Mouse (Mus musculus) liver, embryonic 14.5 days (tissue): Measurements from ENCODE around the gene Spire2. TPM values are rescaled to one million over a fixed set of nuclear protein-coding genes. Genes with fewer than 3 reads are reported as not detected.

ENCODE experiments used
- ATAC-seq: fragments of 200-750 bp; cut with Nextera tagmentation; 2 replicates; pipeline ENCODE4 v1.8.0; 2017; ENCODE audit warnings: moderate number of reproducible peaks, mild to moderate bottlenecking, moderate library complexity; ENCODE audit not compliant: insufficient read depth
- DNase-seq, 3 experiments: peaks; one replicate each; pipeline ENCODE4 v3.0.0-alpha.2; 2012 to 2013; ENCODE audit warnings: low read depth in 3 of 3, low spot score in 3 of 3
- H3K27ac ChIP-seq: fragments of 300-500 bp; sonication (generic); 2 replicates; pipeline ENCODE4 v1.5.1; 2014; ENCODE audit warnings: moderate library complexity, mild to moderate bottlenecking, control low read depth, inconsistent platforms
- H3K27me3 ChIP-seq: fragments of 300-500 bp; sonication (generic); 2 replicates; pipeline ENCODE4 v1.6.1; 2014; ENCODE audit warnings: mild to moderate bottlenecking, low read length, moderate library complexity; ENCODE audit not compliant: control insufficient read depth, insufficient read depth
- H3K36me3 ChIP-seq: fragments of 300-500 bp; sonication (generic); replicated peaks from 2 replicates; pipeline ENCODE4 v1.6.1; 2014; ENCODE audit warnings: low read depth; ENCODE audit not compliant: control insufficient read depth, insufficient read depth
- H3K4me1 ChIP-seq, 2 experiments: fragments of 200-500 bp in 1 of 2; fragments of 300-500 bp in 1 of 2; sonication (generic) in 1 of 2; replicated peaks; 2 replicates each; pipeline ENCODE4 v1.6.1; 2012 to 2014; ENCODE audit warnings: antibody characterized with exemption in 1 of 2, inconsistent platforms in 1 of 2, low read length in 1 of 2; ENCODE audit not compliant: control insufficient read depth in 2 of 2, insufficient read depth in 2 of 2
- H3K4me2 ChIP-seq: fragments of 300-500 bp; sonication (generic); 2 replicates; pipeline ENCODE4 v1.6.1; 2014; ENCODE audit warnings: low read depth, mild to moderate bottlenecking, control low read depth, moderate library complexity
- H3K4me3 ChIP-seq, 2 experiments: fragments of 200-500 bp in 1 of 2; fragments of 300-500 bp in 1 of 2; sonication (generic) in 1 of 2; 2 replicates each; pipeline ENCODE4 v1.5.1; 2012 to 2014; ENCODE audit warnings: low read depth in 2 of 2, low read length in 2 of 2, mild to moderate bottlenecking in 2 of 2, control low read depth in 1 of 2, inconsistent platforms in 1 of 2, moderate library complexity in 1 of 2; ENCODE audit not compliant: insufficient read depth in 1 of 2
- H3K9ac ChIP-seq: fragments of 300-500 bp; sonication (generic); replicated peaks from 2 replicates; pipeline ENCODE4 v1.6.1; 2014; ENCODE audit warnings: mild to moderate bottlenecking, control low read depth, moderate library complexity
- H3K9me3 ChIP-seq: fragments of 300-500 bp; sonication (generic); 2 replicates; pipeline ENCODE4 v1.6.1; 2016; ENCODE audit warnings: low read length, mixed read lengths; ENCODE audit not compliant: control insufficient read depth
- CTCF ChIP-seq: IDR thresholded peaks from 2 replicates; pipeline ENCODE4 v1.5.1; 2016; ENCODE audit warnings: antibody characterized with exemption, low read depth, control low read depth
- EP300 ChIP-seq: IDR thresholded peaks from 2 replicates; pipeline ENCODE4 v1.6.1; 2016; ENCODE audit warnings: antibody characterized with exemption, low read depth
- WGBS: fragments of 180-500 bp; shearing (Covaris S2); extraction: QIAGEN DNeasy Blood & Tissue Kit; methylation state at CpG from one replicate; pipeline ENCODE4 v1.1.7; 2014; ENCODE audit not compliant: insufficient replicate concordance; 5-methylcytosine and 5-hydroxymethylcytosine counted together
- polyA plus RNA-seq, 2 experiments: library from polyadenylated mRNA; depleted of rRNA in 1 of 2; stranded (reverse) in 1 of 2; unstranded in 1 of 2; fragments of >200 nt; fragmentation: Nextera tagmentation in 1 of 2; extraction: Ambion mirVana in 1 of 2; gene quantifications; 2 replicates each; pipeline versions ENCODE4 v1.2.1 to v1.2.3; 2012 to 2014

Spire2 gene
- polyA plus RNA-seq, 2 experiments, result 2.2 to 3.0 TPM

DNA sequence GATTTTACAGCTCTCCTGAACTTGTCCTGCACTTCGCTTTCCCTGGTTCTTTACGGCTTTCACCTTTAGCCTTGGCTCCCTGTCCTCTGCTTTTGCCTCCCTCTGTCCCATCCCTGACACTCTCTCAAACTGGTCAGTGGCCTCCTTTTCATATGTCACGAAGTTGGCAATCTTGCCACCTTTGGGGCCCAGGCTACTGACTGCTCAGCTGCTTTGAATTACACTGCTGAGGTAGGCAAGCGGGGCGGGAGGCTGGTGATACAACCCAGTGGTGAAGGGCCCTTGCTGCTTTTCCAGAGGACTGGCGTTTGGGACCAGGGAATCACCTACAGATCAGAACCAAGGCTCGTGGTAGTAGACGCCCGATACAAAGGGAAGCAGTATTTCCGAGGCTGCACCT lies 43.2 kb downstream of the Spire2 start:
- H3K27ac ChIP-seq, result no peak overlapping the region
- no peak overlapping the region for H3K4me3 ChIP-seq
- no peak overlapping the region for H3K4me2 ChIP-seq
- no peaks in the 10 kb centered on the region for H3K9me3 ChIP-seq
- ATAC-seq (no peak), DNase-seq (no peak)
- H3K4me1 ChIP-seq, result peaks cover 9 to 11% of the 10 kb centered on the region in 2 experiments
- H3K36me3 ChIP-seq, result no peaks in the 10 kb centered on the region; the same call in 1 of the 2 replicates
- H3K27me3 ChIP-seq, result no peaks in the 10 kb centered on the region
- no peak overlapping the region for H3K9ac ChIP-seq
- TF ChIP-seq CTCF, result no peak
- no peak for TF ChIP-seq EP300
- WGBS, result 80% methylated on average over 10 of the region's 10 CpGs

DNA sequence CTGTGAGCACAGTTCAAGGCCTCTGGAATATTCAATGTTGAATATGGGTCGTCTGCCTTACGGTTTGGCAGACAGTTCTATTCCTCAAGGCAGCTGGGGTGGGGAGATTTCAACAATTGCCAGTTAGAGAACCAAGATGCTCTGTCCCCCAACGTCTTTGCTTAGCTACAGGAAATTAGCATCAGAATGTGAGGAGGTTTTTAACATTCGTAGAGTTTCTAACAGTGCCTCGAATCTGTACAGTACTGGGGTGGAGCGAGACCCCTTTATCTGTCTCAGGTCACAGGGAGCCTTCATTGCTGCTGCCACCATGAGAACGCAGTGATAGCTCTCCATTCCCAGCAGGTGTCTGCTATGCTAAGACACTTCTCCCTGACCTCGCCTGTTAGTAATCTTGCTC lies 43.6 kb downstream of the Spire2 start:
- no peak overlapping the region for H3K27ac ChIP-seq
- DNase-seq (no peak), ATAC-seq (no peak)
- no peak overlapping the region for H3K4me2 ChIP-seq
- H3K4me1 ChIP-seq, result peaks cover 9 to 11% of the 10 kb centered on the region in 2 experiments
- TF ChIP-seq CTCF, result no peak
- TF ChIP-seq EP300, result no peak
- WGBS, result 63% methylated on average over 8 of the region's 8 CpGs
- H3K36me3 ChIP-seq, result no peaks in the 10 kb centered on the region; the same call in 1 of the 2 replicates
- H3K9me3 ChIP-seq, result no peaks in the 10 kb centered on the region
- no peak overlapping the region for H3K4me3 ChIP-seq
- no peaks in the 10 kb centered on the region for H3K27me3 ChIP-seq
- H3K9ac ChIP-seq, result no peak overlapping the region

DNA sequence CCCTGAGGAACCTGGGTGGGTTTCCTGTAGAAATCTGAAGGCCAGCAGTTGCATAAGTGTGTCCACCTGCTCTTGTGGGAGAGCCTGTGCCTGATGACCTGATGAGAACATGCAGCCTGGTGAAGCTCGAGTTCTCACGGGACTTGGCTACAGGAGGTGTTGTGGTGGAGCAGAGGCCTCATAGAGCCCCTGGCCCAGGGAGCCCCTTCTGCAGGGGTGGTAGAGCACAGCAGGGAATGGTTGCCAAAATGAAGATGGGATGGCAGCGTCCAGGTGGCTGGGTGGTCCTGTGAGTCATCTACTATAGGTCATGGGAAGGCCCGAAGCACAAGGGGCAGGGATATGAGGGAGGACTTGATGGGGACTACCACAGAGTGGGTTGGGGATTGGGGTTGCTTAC lies 49.2 kb downstream of the Spire2 start:
- TF ChIP-seq CTCF (no peak), EP300 (no peak)
- no peaks in the 10 kb centered on the region for H3K4me1 ChIP-seq
- no peak overlapping the region for H3K9ac ChIP-seq
- H3K36me3 ChIP-seq, result peaks cover 22% of the 10 kb centered on the region
- no peaks in the 10 kb centered on the region for H3K9me3 ChIP-seq
- H3K27me3 ChIP-seq, result no peaks in the 10 kb centered on the region
- DNase-seq (no peak), ATAC-seq (no peak)
- H3K27ac ChIP-seq, result no peak overlapping the region
- no peak overlapping the region for H3K4me2 ChIP-seq
- WGBS, result 77% methylated on average over 4 of the region's 4 CpGs
- no peak overlapping the region for H3K4me3 ChIP-seq

DNA sequence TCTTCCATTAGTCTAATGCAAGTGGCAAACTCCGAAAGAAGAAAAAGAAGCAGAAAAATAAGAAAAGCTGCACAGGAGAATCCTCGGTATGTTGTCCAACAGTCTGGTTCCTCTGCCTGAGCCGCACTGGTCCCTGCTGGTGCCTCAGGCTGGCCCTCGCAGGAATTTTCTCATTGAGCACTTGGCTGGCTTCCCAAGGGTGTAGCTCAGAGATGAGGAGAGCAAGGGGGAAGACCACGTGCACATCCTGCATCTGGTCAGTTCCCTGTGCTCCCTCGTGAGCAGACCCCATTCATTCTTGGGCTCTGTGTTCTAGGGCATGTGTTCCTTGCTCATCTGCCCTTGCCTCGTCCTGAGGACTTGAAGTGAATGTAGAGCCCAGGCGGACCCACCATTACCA lies 50.0 kb downstream of the Spire2 start:
- TF ChIP-seq CTCF (no peak), EP300 (no peak)
- no peaks in the 10 kb centered on the region for H3K9me3 ChIP-seq
- no peak overlapping the region for H3K4me2 ChIP-seq
- no peak for ATAC-seq
- H3K4me1 ChIP-seq, result no peaks in the 10 kb centered on the region
- H3K36me3 ChIP-seq, result peaks cover 25% of the 10 kb centered on the region
- H3K27me3 ChIP-seq, result no peaks in the 10 kb centered on the region
- H3K9ac ChIP-seq, result no peak overlapping the region
- no peak for DNase-seq
- no peak overlapping the region for H3K4me3 ChIP-seq
- 81% methylated on average over 8 of the region's 8 CpGs for WGBS
- no peak overlapping the region for H3K27ac ChIP-seq

DNA sequence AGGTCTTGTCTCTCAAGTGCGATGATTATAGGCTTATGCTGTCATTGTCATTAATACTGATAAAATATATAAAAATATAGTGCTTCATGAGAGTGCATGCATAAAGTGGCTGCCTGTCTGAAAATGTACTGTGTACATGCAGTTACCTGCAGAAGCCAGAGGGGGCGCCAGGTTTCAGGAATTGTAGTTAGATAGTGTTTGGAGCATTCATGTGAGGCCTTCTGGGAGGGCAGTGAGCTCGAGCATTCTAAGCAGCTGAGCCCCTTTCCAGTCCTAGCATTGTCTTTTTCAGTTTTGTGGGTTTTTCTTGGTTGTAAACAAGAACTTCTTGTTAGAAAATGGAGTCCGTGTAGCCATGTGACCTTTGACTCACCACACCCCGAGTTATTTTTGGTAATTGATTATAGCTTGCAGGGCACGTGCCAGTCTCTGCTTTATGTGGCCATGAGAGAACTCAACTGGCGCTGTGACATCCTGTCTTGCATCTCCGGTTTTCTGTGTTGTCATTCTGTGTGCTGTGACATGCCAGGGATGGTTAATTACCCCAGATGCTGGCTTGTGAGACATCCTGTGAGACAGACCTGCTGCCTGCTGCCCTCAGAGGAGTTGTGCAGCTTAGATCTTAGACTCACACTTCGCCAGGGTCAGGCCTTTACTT lies 52.5 kb downstream of the Spire2 start:
- Histone ChIP-seq H3K36me3 (peaks cover 35% of the 10 kb centered on the region), H3K4me1 (no peaks in the 10 kb centered on the region), H3K27ac (no peak overlapping the region), H3K4me3 (no peak overlapping the region), H3K9me3 (no peaks in the 10 kb centered on the region), H3K9ac (no peak overlapping the region), H3K27me3 (no peaks in the 10 kb centered on the region), H3K4me2 (no peak overlapping the region)
- 60% methylated on average over 9 of the region's 9 CpGs for WGBS
- DNase-seq (no peak), ATAC-seq (no peak)
- peak; percentile 79 for TF ChIP-seq CTCF
- no peak for TF ChIP-seq EP300
